Mouse (Mus musculus) E14TG2a.4 (cell line): Measurements from ENCODE around the gene Olfm3.

Experiments
- CTCF ChIP-seq: conservative IDR thresholded peaks from 2 replicates; pipeline ENCODE4 v1.5.1; 2014; ENCODE audit warnings: low read length
- NANOG ChIP-seq: IDR thresholded peaks from 2 replicates; pipeline ENCODE4 v1.6.1; 2014; ENCODE audit warnings: borderline replicate concordance, low read length, mixed read lengths
- POU5F1 ChIP-seq: IDR thresholded peaks from 2 replicates; pipeline ENCODE4 v1.6.1; 2014; ENCODE audit warnings: low read length, borderline replicate concordance

GRCm38 (mm10) chr3:115064901-115065300 is 161.0 kb downstream of the Olfm3 start:
- TF ChIP-seq CTCF: no peak
- TF ChIP-seq NANOG: no peak
- no peak for TF ChIP-seq POU5F1
